ENCODE assay signal across 9 mouse cellular contexts in genomic region chr1:135410967-135411366, GRCm38 (mm10). TPM values are rescaled to one million over a fixed set of nuclear protein-coding genes. Genes with fewer than 3 reads are reported as not detected.
DNase-seq lines count a peak whose midpoint lies in the region; ATAC-seq and TF ChIP-seq lines count a peak whose summit lies in the region.
"Had no signal": no experiment of that assay in that cellular context is flagged by ENCODE, and none has a peak within 500 bp of the region (broad histone marks: within the 10 kb centered on the region; RNA-seq: fewer than 3 reads in every experiment).

No protein-coding gene starts in this region.

- ATAC-seq in neural tube, embryonic 13.5 days (ENCODE audit: low read depth), result no peak
- peak; percentile 98 for ATAC-seq in lung, postnatal 0 days
- no peak for ATAC-seq in hindbrain, embryonic 13.5 days (ENCODE audit: low FRiP score)

- no peak overlapping the region for H3K9ac ChIP-seq in neural tube, embryonic 13.5 days
- H3K9ac ChIP-seq in lung, postnatal 0 days (replicated peaks; ENCODE audit: low read depth), result no peak overlapping the region
- H3K9ac ChIP-seq in hindbrain, embryonic 13.5 days, result no peak overlapping the region
- H3K9ac ChIP-seq: limb, embryonic 12.5 days had no signal

- no peaks in the 10 kb centered on the region for H3K4me1 ChIP-seq in neural tube, embryonic 13.5 days (replicated peaks)
- H3K4me1 ChIP-seq in brown adipose tissue, adult 24 weeks (ENCODE audit: control insufficient read depth, insufficient read depth, insufficient read length, low read length), result peaks cover 2% of the 10 kb centered on the region; the same call in 1 of the 2 replicates
- peaks cover 6% of the 10 kb centered on the region; the same call in 1 of the 2 replicates for H3K4me1 ChIP-seq in lung, postnatal 0 days (ENCODE audit: insufficient read depth, low read depth, low read length)
- no peaks in the 10 kb centered on the region for H3K4me1 ChIP-seq in hindbrain, embryonic 13.5 days (replicated peaks)
- H3K4me1 ChIP-seq: limb, embryonic 12.5 days had no signal

- peak; percentile 84 for TF ChIP-seq EP300 in lung, postnatal 0 days (IDR thresholded peaks at IDR 0.05)

- peaks cover 92% of the 10 kb centered on the region for H3K36me3 ChIP-seq in neural tube, embryonic 13.5 days
- H3K36me3 ChIP-seq in lung, postnatal 0 days (ENCODE audit: insufficient read depth, low read length), result peaks cover 14% of the 10 kb centered on the region; the same call in 1 of the 2 replicates
- H3K36me3 ChIP-seq in hindbrain, embryonic 13.5 days, result peaks cover 93% of the 10 kb centered on the region

- 85% methylated on average over 2 of the region's 2 CpGs for WGBS in neural tube, embryonic 13.5 days
- 17% methylated on average over 2 of the region's 2 CpGs for WGBS in lung, postnatal 0 days
- 90% methylated on average over 2 of the region's 2 CpGs for WGBS in hindbrain, embryonic 13.5 days

- H3K27me3 ChIP-seq in neural tube, embryonic 13.5 days, result no peaks in the 10 kb centered on the region
- no peaks in the 10 kb centered on the region for H3K27me3 ChIP-seq in lung, postnatal 0 days (replicated peaks; ENCODE audit: insufficient read depth, low read length)
- no peaks in the 10 kb centered on the region for H3K27me3 ChIP-seq in hindbrain, embryonic 13.5 days
- H3K27me3 ChIP-seq: limb, embryonic 12.5 days had no signal

- 0 out of 2 replicates have a peak overlapping the region, but pooled peaks have one; percentile 18 for H3K27ac ChIP-seq in neural tube, embryonic 13.5 days (replicated peaks)
- H3K27ac ChIP-seq in brown adipose tissue, adult 24 weeks (replicated peaks; ENCODE audit: low read depth, low read length), result peak overlapping the region; percentile 90
- H3K27ac ChIP-seq in lung, postnatal 0 days (ENCODE audit: low read length), result peak overlapping the region; percentile 62
- no peak overlapping the region for H3K27ac ChIP-seq in hindbrain, embryonic 13.5 days
- H3K27ac ChIP-seq: limb, embryonic 12.5 days had no signal

- no peak overlapping the region for H3K4me2 ChIP-seq in neural tube, embryonic 13.5 days
- no peak overlapping the region for H3K4me2 ChIP-seq in lung, postnatal 0 days (replicated peaks; ENCODE audit: low read depth, low read length)
- no peak overlapping the region for H3K4me2 ChIP-seq in hindbrain, embryonic 13.5 days
- H3K4me2 ChIP-seq: limb, embryonic 12.5 days had no signal

- H3K9me3 ChIP-seq in neural tube, embryonic 13.5 days, result no peaks in the 10 kb centered on the region
- H3K9me3 ChIP-seq in lung, postnatal 0 days (ENCODE audit: low read length), result no peaks in the 10 kb centered on the region
- no peaks in the 10 kb centered on the region for H3K9me3 ChIP-seq in hindbrain, embryonic 13.5 days
- H3K9me3 ChIP-seq: limb, embryonic 12.5 days had no signal

- DNase-seq in neural tube, embryonic 10.5 days (ENCODE audit: extremely low spot score, low spot score), result no peak
- DNase-seq in heart, postnatal 14 days, result peak; percentile 71 to 74
- peak; percentile 95 for DNase-seq in lung, postnatal 0 days (ENCODE audit: low spot score)
- DNase-seq in retina, postnatal 1 day, result no peak
- DNase-seq in spleen, postnatal 10 days (ENCODE audit: low spot score in 2 of 2), result no peak

- no peak for TF ChIP-seq CTCF in lung, postnatal 0 days (IDR thresholded peaks at IDR 0.05)

- intact Hi-C loops in heart, postnatal 14 days (cut with DNase I), result no loop called here

- no peak overlapping the region for H3K4me3 ChIP-seq in neural tube, embryonic 13.5 days
- no peak overlapping the region for H3K4me3 ChIP-seq in brown adipose tissue, adult 24 weeks (ENCODE audit: insufficient read depth, low read depth, low read length)
- no peak overlapping the region for H3K4me3 ChIP-seq in lung, postnatal 0 days (ENCODE audit: low read depth, low read length)
- no peak overlapping the region for H3K4me3 ChIP-seq in hindbrain, embryonic 13.5 days
- H3K4me3 ChIP-seq: limb, embryonic 12.5 days had no signal

RNA-seq across cellular contexts. Expression of gene Ipo9, which starts 19.3 kb away (rescaled TPM):
- polyA plus RNA-seq in neural tube, embryonic 13.5 days (2015; fragmentation: Nextera tagmentation; extraction: Ambion mirVana), result 104 and 114 TPM in 2 replicates
- polyA plus RNA-seq in brown adipose tissue, adult 24 weeks (2012; ENCODE audit: insufficient read depth, insufficient read length, missing spikeins), result 24.2 and 40.7 TPM in 2 replicates
- total RNA-seq in heart, postnatal 14 days (2021), result 10 to 100 TPM; 43.5 to 47.6 TPM
- polyA plus RNA-seq in lung, postnatal 0 days (2015; fragmentation: Nextera tagmentation; extraction: Ambion mirVana), result 26.1 and 30.7 TPM in 2 replicates
- 124 and 126 TPM in 2 replicates for polyA plus RNA-seq in hindbrain, embryonic 13.5 days (2015; fragmentation: Nextera tagmentation; extraction: Ambion mirVana)

RNA-seq across cellular contexts. Expression of gene Shisa4, which starts 35.9 kb away (rescaled TPM):
- polyA plus RNA-seq in neural tube, embryonic 13.5 days (2015; fragmentation: Nextera tagmentation; extraction: Ambion mirVana), result 81.8 and 95.4 TPM in 2 replicates
- 2.1 and 3.2 TPM in 2 replicates for polyA plus RNA-seq in brown adipose tissue, adult 24 weeks (2012; ENCODE audit: insufficient read depth, insufficient read length, missing spikeins)
- 1 to 10 TPM; 2.7 to 4.2 TPM for total RNA-seq in heart, postnatal 14 days (2021)
- 19.2 and 20.0 TPM in 2 replicates for polyA plus RNA-seq in lung, postnatal 0 days (2015; fragmentation: Nextera tagmentation; extraction: Ambion mirVana)
- 84.2 and 89.9 TPM in 2 replicates for polyA plus RNA-seq in hindbrain, embryonic 13.5 days (2015; fragmentation: Nextera tagmentation; extraction: Ambion mirVana)

Comparison
In these comparisons a context has a peak if more than half of its experiments do, and no peak if none do; other contexts are left out.
1. DNase-seq: peak in heart, postnatal 14 days (2 of 2) and lung, postnatal 0 days (single experiment); none in neural tube, embryonic 10.5 days (single experiment), retina, postnatal 1 day (single experiment) and spleen, postnatal 10 days (0 of 2).